In the genomic region with DNA sequence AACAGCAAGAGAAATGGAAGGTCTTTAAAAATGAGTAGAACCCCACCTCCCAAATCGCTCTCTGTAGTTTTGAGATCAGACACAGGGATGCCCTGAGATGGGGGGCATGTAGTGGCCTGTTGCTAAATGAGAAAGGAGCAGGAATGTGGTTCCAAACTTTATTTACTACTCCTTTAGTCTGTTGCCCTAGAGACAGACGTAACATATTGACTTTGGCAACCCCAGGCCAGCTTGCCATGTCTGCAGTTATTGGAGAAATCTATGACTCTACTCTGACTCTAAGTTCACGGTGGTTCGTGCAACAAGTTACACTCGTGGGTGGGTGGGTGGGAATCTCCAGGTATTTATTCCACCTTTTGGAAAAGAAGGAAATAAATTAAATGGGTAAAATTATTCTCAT, we compare ENCODE assay signal across 27 mouse cellular contexts. TPM values are rescaled to one million over a fixed set of nuclear protein-coding genes. Genes with fewer than 3 reads are reported as not detected.
DNase-seq lines count a peak whose midpoint lies in the region; ATAC-seq and TF ChIP-seq lines count a peak whose summit lies in the region.
"Had no signal": no experiment of that assay in that cellular context is flagged by ENCODE, and none has a peak within 500 bp of the region (broad histone marks: within the 10 kb centered on the region; RNA-seq: fewer than 3 reads in every experiment).

No protein-coding gene starts in this region.

- no peak overlapping the region for H3K27ac ChIP-seq in liver, adult 2 months (replicated peaks; ENCODE audit: insufficient read depth, low read depth, low read length)
- H3K27ac ChIP-seq in lung, postnatal 0 days (ENCODE audit: low read length) = no peak overlapping the region
- H3K27ac ChIP-seq: embryonic facial prominence, embryonic 12.5 days; forebrain, embryonic 10.5 days; forebrain, embryonic 13.5 days; heart, adult 2 months; heart, embryonic 10.5 days; heart, embryonic 13.5 days; hindbrain, embryonic 14.5 days; hindbrain, postnatal 0 days had no signal

- peak; percentile 66 for DNase-seq in liver, adult 2 months (ENCODE audit: extremely low read depth, low read depth, low spot score)
- DNase-seq in liver (no peak), NIH3T3 (ENCODE audit: low read depth) (peak; percentile 30)
- DNase-seq in lung, postnatal 0 days (ENCODE audit: low spot score) = no peak
- no peak for DNase-seq in lung, postnatal 10 days
- peak; percentile 46 for DNase-seq in fibroblast of lung, adult 2 months (ENCODE audit: low read depth)
- DNase-seq: adrenal gland, adult 8-10 months; adrenal gland, postnatal 25 days; cerebellum, adult 18-20 months; cerebellum, adult 9-10 months; cerebellum, postnatal 14 days; gastrocnemius, postnatal 10 days; gastrocnemius, postnatal 36 days; heart, adult 2 months; heart, postnatal 14 days; heart, postnatal 4 days had no signal

- TF ChIP-seq EP300 in lung, postnatal 0 days (IDR thresholded peaks at IDR 0.05) = no peak

- no peak for TF ChIP-seq CTCF in liver, adult 2 months (IDR thresholded peaks at IDR 0.05; ENCODE audit: low read depth, low read length)
- no peak for TF ChIP-seq CTCF in lung, postnatal 0 days (IDR thresholded peaks at IDR 0.05)

- H3K27me3 ChIP-seq in liver, adult 2 months (ENCODE audit: control insufficient read depth, insufficient read depth, low read length) = no peaks in the 10 kb centered on the region
- no peaks in the 10 kb centered on the region for H3K27me3 ChIP-seq in lung, postnatal 0 days (replicated peaks; ENCODE audit: insufficient read depth, low read length)
- H3K27me3 ChIP-seq: embryonic facial prominence, embryonic 12.5 days; forebrain, embryonic 13.5 days; heart, embryonic 13.5 days had no signal

- no peak overlapping the region for H3K4me3 ChIP-seq in liver, adult 2 months (ENCODE audit: insufficient read depth, low read depth, low read length)
- no peak overlapping the region for H3K4me3 ChIP-seq in lung, postnatal 0 days (ENCODE audit: low read depth, low read length)
- H3K4me3 ChIP-seq: embryonic facial prominence, embryonic 12.5 days; erythroblast, embryonic 14.5 days; forebrain, embryonic 10.5 days; forebrain, embryonic 13.5 days; heart, adult 2 months; heart, embryonic 10.5 days; heart, embryonic 13.5 days had no signal

- H3K9ac ChIP-seq in liver, adult 2 months (ENCODE audit: low read depth, low read length) = no peak overlapping the region
- H3K9ac ChIP-seq in lung, postnatal 0 days (replicated peaks; ENCODE audit: low read depth) = no peak overlapping the region
- H3K9ac ChIP-seq: embryonic facial prominence, embryonic 12.5 days; forebrain, embryonic 13.5 days; heart, embryonic 13.5 days; hindbrain, embryonic 14.5 days had no signal

- H3K4me2 ChIP-seq in lung, postnatal 0 days (replicated peaks; ENCODE audit: low read depth, low read length) = no peak overlapping the region
- H3K4me2 ChIP-seq: embryonic facial prominence, embryonic 12.5 days; forebrain, embryonic 13.5 days; heart, embryonic 13.5 days; hindbrain, embryonic 14.5 days had no signal

- H3K79me2 ChIP-seq in liver, adult 2 months (ENCODE audit: control insufficient read depth, insufficient read depth, low read length) = peaks cover 10% of the 10 kb centered on the region

- H3K36me3 ChIP-seq in liver, adult 2 months (ENCODE audit: control insufficient read depth, insufficient read depth, low read length) = no peaks in the 10 kb centered on the region
- H3K36me3 ChIP-seq in lung, postnatal 0 days (ENCODE audit: insufficient read depth, low read length) = no peaks in the 10 kb centered on the region
- H3K36me3 ChIP-seq: embryonic facial prominence, embryonic 12.5 days had no signal

- 0 out of 2 replicates have a peak, but pooled peaks cover 3% of the 10 kb centered on the region for H3K9me3 ChIP-seq in lung, postnatal 0 days (ENCODE audit: low read length)
- H3K9me3 ChIP-seq: embryonic facial prominence, embryonic 12.5 days had no signal

- H3K4me1 ChIP-seq in liver, adult 2 months (ENCODE audit: control insufficient read depth, insufficient read depth, low read length) = no peaks in the 10 kb centered on the region; the same call in 1 of the 2 replicates
- no peaks in the 10 kb centered on the region; the same call in 1 of the 2 replicates for H3K4me1 ChIP-seq in lung, postnatal 0 days (ENCODE audit: insufficient read depth, low read depth, low read length)

- TF ChIP-seq POLR2A in liver, adult 2 months (IDR thresholded peaks at IDR 0.05; ENCODE audit: extremely low read depth, insufficient read depth, low read length) = no peak

- WGBS in liver, adult 2 months = 28% methylated on average over 5 of the region's 5 CpGs
- 59% methylated on average over 5 of the region's 5 CpGs for WGBS in lung, postnatal 0 days

- ATAC-seq in lung, postnatal 0 days = peak; percentile 43; the same call in 1 of the 2 replicates
- ATAC-seq: activated CD4-positive, CD25-positive, alpha-beta regulatory T cell, adult 4 months; CD4-positive, CD25-positive, alpha-beta regulatory T cell, adult 4 months; forebrain, embryonic 13.5 days; forebrain, embryonic 16.5 days; hindbrain, postnatal 0 days had no signal

RNA-seq across cellular contexts. Expression of a gene that starts 30.5 kb away (rescaled TPM):
- 1.8 and 2.5 TPM in 2 replicates for total RNA-seq in liver, adult 2 months (2014; rRNA removed)
- 1.3 and 1.6 TPM in 2 replicates for polyA plus RNA-seq in liver, adult 2 months (2012; rRNA removed)
- 11.2 and 11.5 TPM in 2 replicates for polyA plus RNA-seq in lung, postnatal 0 days (2015; fragmentation: Nextera tagmentation; extraction: Ambion mirVana)

Comparison
In these comparisons a context has a peak if more than half of its experiments do, and no peak if none do; other contexts are left out.
1. DNase-seq: peak in liver, adult 2 months (single experiment), NIH3T3 (single experiment) and fibroblast of lung, adult 2 months (single experiment); none in liver (single experiment), lung, postnatal 0 days (single experiment) and lung, postnatal 10 days (single experiment).